Mouse (Mus musculus) v-Abl transformed pro-B cells (cell line): ENCODE measurements around the gene Igf1r.

Experiments used
- in situ Hi-C, 2 experiments: fragments of 400-800 bp; cut with MboI; formaldehyde crosslinking; loops; one replicate each; pipeline ENCODE4 v1.15.1; 2025; ENCODE audit not compliant: unreplicated experiment in 2 of 2

The Igf1r gene

GRCm38 (mm10) chr7:68148297-68149048 is 195.8 kb downstream of the Igf1r start:
- in situ Hi-C loops: no loop called here

GRCm38 (mm10) chr7:68151892-68152291 is 199.3 kb downstream of the Igf1r start:
- in situ Hi-C loops: no loop called here

GRCm38 (mm10) chr7:68152458-68152857 is 199.8 kb downstream of the Igf1r start:
- in situ Hi-C loops: no loop called here

- in situ Hi-C loops: no loop called here
Measured at GRCm38 (mm10) chr7:68153269-68153668, 200.6 kb downstream of the Igf1r start.

- in situ Hi-C loops: no loop called here
Measured at GRCm38 (mm10) chr7:68154588-68154987, 202.0 kb downstream of the Igf1r start.

- in situ Hi-C loops: no loop called here
Measured at GRCm38 (mm10) chr7:68160094-68160791, 207.6 kb downstream of the Igf1r start.

- in situ Hi-C loops: no loop called here
Measured at GRCm38 (mm10) chr7:68164074-68164473, 211.4 kb downstream of the Igf1r start.

GRCm38 (mm10) chr7:68172776-68173175 is 220.1 kb downstream of the Igf1r start:
- in situ Hi-C loops: no loop called here

GRCm38 (mm10) chr7:68179672-68180071 is 227.0 kb downstream of the Igf1r start:
- in situ Hi-C loops: no loop called here

GRCm38 (mm10) chr7:68181104-68181503 is 228.5 kb downstream of the Igf1r start:
- in situ Hi-C loops: no loop called here

GRCm38 (mm10) chr7:68182025-68182424 is 229.4 kb downstream of the Igf1r start:
- in situ Hi-C loops: no loop called here

GRCm38 (mm10) chr7:68182773-68183172 is 230.1 kb downstream of the Igf1r start:
- in situ Hi-C loops: no loop called here

- in situ Hi-C loops: no loop called here
Measured at GRCm38 (mm10) chr7:68183421-68183820, 230.8 kb downstream of the Igf1r start.

GRCm38 (mm10) chr7:68189211-68189610 is 236.6 kb downstream of the Igf1r start:
- in situ Hi-C loops: no loop called here

GRCm38 (mm10) chr7:68189691-68190456 is 237.2 kb downstream of the Igf1r start:
- in situ Hi-C loops: no loop called here

- in situ Hi-C loops: no loop called here
Measured at GRCm38 (mm10) chr7:68193958-68194695, 241.5 kb downstream of the Igf1r start.

- in situ Hi-C loops: no loop called here
Measured at GRCm38 (mm10) chr7:68199609-68200008, 247.0 kb downstream of the Igf1r start.

GRCm38 (mm10) chr7:68205776-68206427 is 253.3 kb downstream of the Igf1r start:
- in situ Hi-C loops: no loop called here

GRCm38 (mm10) chr7:68209039-68209438 is 256.4 kb downstream of the Igf1r start:
- in situ Hi-C loops: no loop called here

GRCm38 (mm10) chr7:68210417-68210816 is 257.8 kb downstream of the Igf1r start:
- in situ Hi-C loops: no loop called here
